Mouse (Mus musculus) hindbrain, embryonic 11.5 days (tissue): ENCODE results near the gene Uba52. TPM values are rescaled to one million over a fixed set of nuclear protein-coding genes. Genes with fewer than 3 reads are reported as not detected.
A peak's percentile ranks its signal among the peaks of the same experiment; 100 is the strongest.
"Not testable (repeated sequence)": the region's sequence is repeated elsewhere in the genome, so short reads cannot be mapped to it uniquely, and the experiment has no call there.

Experiments
- ATAC-seq: fragments of 200-750 bp; cut with Nextera tagmentation; 2 replicates; pipeline ENCODE4 v1.8.0; 2017; ENCODE audit warnings: mild to moderate bottlenecking, moderate TSS enrichment, moderate library complexity; ENCODE audit not compliant: low FRiP score
- DNase-seq: peaks from one replicate; pipeline ENCODE4 v3.0.0-alpha.2; 2015; ENCODE audit warnings: low spot score
- H3K27ac ChIP-seq: fragments of 300-500 bp; sonication (generic); 2 replicates; pipeline ENCODE4 v1.5.1; 2014; ENCODE audit warnings: mild to moderate bottlenecking, low read depth, low read length
- H3K27me3 ChIP-seq: fragments of 300-500 bp; sonication (generic); 2 replicates; pipeline ENCODE4 v1.6.1; 2014; ENCODE audit warnings: mild to moderate bottlenecking, low read length, moderate library complexity, mixed read lengths; ENCODE audit not compliant: control insufficient read depth, insufficient read depth
- H3K36me3 ChIP-seq: fragments of 300-500 bp; sonication (generic); 2 replicates; pipeline ENCODE4 v1.6.1; 2014; ENCODE audit warnings: mild to moderate bottlenecking, low read length, moderate library complexity, mixed read lengths; ENCODE audit not compliant: control insufficient read depth, insufficient read depth
- H3K4me1 ChIP-seq: fragments of 300-500 bp; sonication (generic); replicated peaks from 2 replicates; pipeline ENCODE4 v1.6.1; 2014; ENCODE audit warnings: low read length, mixed read lengths; ENCODE audit not compliant: control insufficient read depth, insufficient read depth
- H3K4me2 ChIP-seq: fragments of 300-500 bp; sonication (generic); replicated peaks from 2 replicates; pipeline ENCODE4 v1.6.1; 2014; ENCODE audit warnings: mild to moderate bottlenecking, low read depth, low read length
- H3K4me3 ChIP-seq: fragments of 300-500 bp; sonication (generic); 2 replicates; pipeline ENCODE4 v1.5.1; 2014; ENCODE audit warnings: low read depth, low read length
- H3K9ac ChIP-seq: fragments of 300-500 bp; sonication (generic); 2 replicates; pipeline ENCODE4 v1.6.1; 2014; ENCODE audit warnings: low read depth, low read length
- H3K9me3 ChIP-seq: fragments of 300-500 bp; sonication (generic); 2 replicates; pipeline ENCODE4 v1.6.1; 2016; ENCODE audit warnings: low read length; ENCODE audit not compliant: control insufficient read depth
- WGBS: fragments of 180-500 bp; shearing (Covaris S2); extraction: QIAGEN DNeasy Blood & Tissue Kit; methylation state at CpG from one replicate; pipeline ENCODE4 v1.1.7; 2014; 5-methylcytosine and 5-hydroxymethylcytosine counted together
- polyA plus RNA-seq: library from polyadenylated mRNA; unstranded; fragments of >200 nt; fragmentation: Nextera tagmentation; extraction: Ambion mirVana; gene quantifications from 2 replicates; pipeline ENCODE4 v1.2.1, GENCODE M21; 2014

Uba52 gene
- polyA plus RNA-seq, 1 experiment from 2014 or later: 814 TPM

- Histone ChIP-seq H3K9me3 (no peaks in the 10 kb centered on the region), H3K4me1 (peaks cover 6% of the 10 kb centered on the region; the same call in 1 of the 2 replicates), H3K27ac (no peak overlapping the region), H3K4me3 (no peak overlapping the region), H3K27me3 (no peaks in the 10 kb centered on the region), H3K36me3 (peaks cover 10% of the 10 kb centered on the region), H3K4me2 (no peak overlapping the region), H3K9ac (no peak overlapping the region)
- no peak for ATAC-seq
- DNase-seq: no peak
- 91% methylated on average over 11 of the region's 11 CpGs for WGBS
These were observed 1.8 kb upstream of the Uba52 start for GRCm38 (mm10) chr8:70512253-70512903.

GRCm38 (mm10) chr8:70511770-70512169 lies 1.2 kb upstream of the Uba52 start:
- H3K9ac ChIP-seq: no peak overlapping the region
- peaks cover 11% of the 10 kb centered on the region for H3K36me3 ChIP-seq
- DNase-seq (no peak), ATAC-seq (no peak)
- peaks cover 6% of the 10 kb centered on the region; the same call in 1 of the 2 replicates for H3K4me1 ChIP-seq
- H3K27me3 ChIP-seq: no peaks in the 10 kb centered on the region
- no peaks in the 10 kb centered on the region for H3K9me3 ChIP-seq
- no peak overlapping the region for H3K4me2 ChIP-seq
- H3K27ac ChIP-seq: no peak overlapping the region
- no peak overlapping the region for H3K4me3 ChIP-seq
- 98% methylated on average over 2 of the region's 2 CpGs for WGBS

- H3K27ac ChIP-seq: peak overlapping the region; percentile 93; the same call in 1 of the 2 replicates
- H3K9ac ChIP-seq: not testable (repeated sequence)
- 89% methylated on average over 6 of the region's 6 CpGs for WGBS
These were observed 573 bp upstream of the Uba52 start for GRCm38 (mm10) chr8:70511174-70511573.

GRCm38 (mm10) chr8:70509281-70509952 lies 1.2 kb downstream of the Uba52 start:
- Histone ChIP-seq H3K9me3 (no peaks in the 10 kb centered on the region), H3K27me3 (no peaks in the 10 kb centered on the region), H3K27ac (no peak overlapping the region), H3K36me3 (peaks cover 8% of the 10 kb centered on the region), H3K4me2 (peak overlapping the region; percentile 94), H3K4me3 (peak overlapping the region; percentile 99), H3K9ac (peak overlapping the region; percentile 98), H3K4me1 (peaks cover 12% of the 10 kb centered on the region)
- DNase-seq: no peak
- no peak for ATAC-seq
- 13% methylated on average over 25 of the region's 25 CpGs for WGBS

More at GRCm38 (mm10) chr8:70511174-70511573, 573 bp upstream of the Uba52 start:
- Histone ChIP-seq H3K4me2 (peak overlapping the region; percentile 34), H3K4me3 (peak overlapping the region; percentile 99)
- H3K36me3 ChIP-seq, ATAC-seq, H3K27me3 ChIP-seq, H3K4me1 ChIP-seq, DNase-seq, H3K9me3 ChIP-seq: not testable (repeated sequence)

GRCm38 (mm10) chr8:70507027-70507393 lies 3.6 kb downstream of the Uba52 start:
- Histone ChIP-seq H3K9me3 (no peaks in the 10 kb centered on the region), H3K27me3 (peaks cover 17% of the 10 kb centered on the region), H3K4me3 (no peak overlapping the region), H3K4me1 (peaks cover 14% of the 10 kb centered on the region), H3K9ac (no peak overlapping the region), H3K36me3 (peaks cover 10% of the 10 kb centered on the region), H3K27ac (peak overlapping the region; percentile 75; the same call in 1 of the 2 replicates), H3K4me2 (no peak overlapping the region)
- 59% methylated on average over 5 of the region's 5 CpGs for WGBS
- DNase-seq (no peak), ATAC-seq (no peak)

GRCm38 (mm10) chr8:70506328-70507026 lies 4.1 kb downstream of the Uba52 start, which contains the start of gene Rex1bd:
Rex1bd (minus strand) TSS chr8:70506752.
- H3K9me3 ChIP-seq: no peaks in the 10 kb centered on the region
- peak within 1 kb of the TSS; percentile 74 for H3K9ac ChIP-seq
- peaks cover 10% of the 10 kb centered on the region for H3K36me3 ChIP-seq
- DNase-seq (peak; percentile 95), ATAC-seq (peak; percentile 85)
- WGBS: 2% methylated on average over 40 of the region's 40 CpGs
- H3K4me1 ChIP-seq: peaks cover 14% of the 10 kb centered on the region
- H3K27ac ChIP-seq: peak within 1 kb of the TSS; percentile 75
- H3K27me3 ChIP-seq: peaks cover 23% of the 10 kb centered on the region
- peak within 1 kb of the TSS; percentile 55 for H3K4me3 ChIP-seq
- peak within 1 kb of the TSS; percentile 75 for H3K4me2 ChIP-seq

GRCm38 (mm10) chr8:70505698-70506327 lies 4.8 kb downstream of the Uba52 start:
- Histone ChIP-seq H3K27me3 (peaks cover 29% of the 10 kb centered on the region), H3K27ac (peak overlapping the region; percentile 75; the same call in 1 of the 2 replicates), H3K4me2 (peak overlapping the region; percentile 75), H3K9me3 (no peaks in the 10 kb centered on the region), H3K9ac (peak overlapping the region; percentile 74), H3K4me1 (peaks cover 14% of the 10 kb centered on the region), H3K36me3 (peaks cover 10% of the 10 kb centered on the region), H3K4me3 (peak overlapping the region; percentile 55)
- peak; percentile 33 for ATAC-seq
- DNase-seq: no peak
- whole genome bisulfite sequencing: 33% methylated on average over 32 of the region's 32 CpGs

DNA sequence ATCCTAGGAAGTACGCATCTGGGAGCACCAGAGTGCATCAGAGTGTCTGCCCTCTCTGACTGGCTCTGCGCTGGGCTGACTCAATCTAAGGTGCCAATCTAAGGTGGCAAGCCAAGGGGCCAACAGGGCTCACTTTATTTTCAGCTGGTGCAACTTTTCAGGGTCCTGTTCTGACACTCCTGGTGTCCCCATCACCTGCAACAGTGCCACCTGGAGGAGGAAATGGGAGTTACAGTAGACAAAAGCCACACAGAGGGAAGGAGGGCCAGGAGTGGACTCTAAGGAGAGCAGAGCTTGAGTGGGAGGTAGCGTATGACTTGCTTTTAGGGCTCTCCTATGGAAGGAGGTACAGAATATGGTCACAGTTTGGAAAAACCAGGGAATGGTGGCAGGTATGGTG lies 5.8 kb downstream of the Uba52 start:
- Histone ChIP-seq H3K9me3 (no peaks in the 10 kb centered on the region), H3K9ac (no peak overlapping the region), H3K27ac (no peak overlapping the region), H3K27me3 (peaks cover 39% of the 10 kb centered on the region), H3K4me2 (no peak overlapping the region), H3K4me3 (no peak overlapping the region), H3K36me3 (peaks cover 10% of the 10 kb centered on the region), H3K4me1 (peaks cover 14% of the 10 kb centered on the region)
- no peak for ATAC-seq
- DNase-seq: peak; percentile 89
- WGBS: 74% methylated on average over 3 of the region's 3 CpGs
